ENCODE assay signal across 17 mouse cellular contexts in the genomic region with DNA sequence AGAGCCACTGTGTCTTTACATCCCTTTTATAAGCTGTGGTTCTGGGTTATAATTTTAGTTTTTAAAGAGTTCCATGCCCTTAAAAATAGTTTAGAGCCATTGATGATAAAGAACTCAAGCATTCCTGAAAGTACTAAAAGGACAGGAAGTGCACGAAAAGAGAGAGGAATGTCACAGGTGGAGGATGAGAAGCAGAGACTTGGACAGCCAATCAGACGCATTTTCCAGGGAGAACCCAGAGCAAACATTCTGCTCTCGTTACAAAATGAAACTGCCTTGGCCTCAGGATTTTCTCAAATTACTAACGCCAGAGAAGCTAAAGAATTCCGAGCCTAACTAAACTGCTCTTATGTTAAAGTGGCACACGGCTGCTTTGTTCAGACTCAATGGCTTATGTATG.
A peak's percentile ranks its signal among the peaks of the same experiment; 100 is the strongest.
DNase-seq lines count a peak whose midpoint lies in the region; ATAC-seq and TF ChIP-seq lines count a peak whose summit lies in the region.
"Had no signal": no experiment of that assay in that cellular context is flagged by ENCODE, and none has a peak within 500 bp of the region (broad histone marks: within the 10 kb centered on the region; RNA-seq: fewer than 3 reads in every experiment).

No protein-coding gene starts in this region.

- TF ChIP-seq CTCF in forebrain, postnatal 0 days (IDR thresholded peaks at IDR 0.05; ENCODE audit: low read depth), result no peak
- TF ChIP-seq CTCF in gastrocnemius, adult 2 months (IDR thresholded peaks at IDR 0.05), result no peak

- 31% methylated on average over 6 of the region's 6 CpGs for WGBS in forebrain, postnatal 0 days
- WGBS in forebrain, embryonic 12.5 days, result 44% methylated on average over 6 of the region's 6 CpGs
- 24% methylated on average over 6 of the region's 6 CpGs for WGBS in lung, embryonic 16.5 days
- WGBS in limb, embryonic 14.5 days, result 18% methylated on average over 6 of the region's 6 CpGs

- no peaks in the 10 kb centered on the region for H3K36me3 ChIP-seq in forebrain, postnatal 0 days (ENCODE audit: insufficient read depth)
- no peaks in the 10 kb centered on the region for H3K36me3 ChIP-seq in forebrain, embryonic 12.5 days (replicated peaks)
- H3K36me3 ChIP-seq in lung, embryonic 16.5 days (ENCODE audit: control insufficient read depth, insufficient read depth, low read length), result no peaks in the 10 kb centered on the region
- H3K36me3 ChIP-seq in limb, embryonic 14.5 days (ENCODE audit: control insufficient read depth, insufficient read depth, low read length), result no peaks in the 10 kb centered on the region
- H3K36me3 ChIP-seq: G1E; heart, embryonic 15.5 days; liver, embryonic 15.5 days had no signal

- ATAC-seq in forebrain, postnatal 0 days, result 0 out of 2 replicates have a peak, but pooled peaks have one; percentile 8
- ATAC-seq in forebrain, embryonic 12.5 days (ENCODE audit: low FRiP score), result no peak
- ATAC-seq in lung, embryonic 16.5 days (ENCODE audit: low read depth), result peak; percentile 17; the same call in 1 of the 2 replicates
- ATAC-seq in limb, embryonic 14.5 days (ENCODE audit: low FRiP score, low read depth), result peak; percentile 26; the same call in 1 of the 2 replicates
- ATAC-seq: CD4-positive, CD25-positive, alpha-beta regulatory T cell, adult 4 months had no signal

- TF ChIP-seq POLR2A in limb, embryonic 14.5 days (IDR thresholded peaks at IDR 0.05; ENCODE audit: borderline replicate concordance, extremely low read depth, insufficient read depth, insufficient read length), result no peak

- no peak overlapping the region for H3K27ac ChIP-seq in forebrain, postnatal 0 days (ENCODE audit: low read depth, low read length)
- no peak overlapping the region for H3K27ac ChIP-seq in forebrain, embryonic 12.5 days
- peak overlapping the region; percentile 53 for H3K27ac ChIP-seq in lung, embryonic 16.5 days (ENCODE audit: low read length)
- peak overlapping the region; percentile 3; the same call in 1 of the 2 replicates for H3K27ac ChIP-seq in limb, embryonic 14.5 days (replicated peaks; ENCODE audit: low read depth, low read length)
- no peak overlapping the region for H3K27ac ChIP-seq in gastrocnemius, adult 2 months
- H3K27ac ChIP-seq: heart, embryonic 15.5 days; liver, embryonic 15.5 days had no signal

- H3K4me2 ChIP-seq in forebrain, postnatal 0 days (ENCODE audit: low read depth), result no peak overlapping the region
- no peak overlapping the region for H3K4me2 ChIP-seq in forebrain, embryonic 12.5 days
- peak overlapping the region; percentile 19; the same call in 1 of the 2 replicates for H3K4me2 ChIP-seq in lung, embryonic 16.5 days (ENCODE audit: low read depth, low read length)
- H3K4me2 ChIP-seq in limb, embryonic 14.5 days (replicated peaks; ENCODE audit: low read depth, low read length, severe bottlenecking), result no peak overlapping the region
- H3K4me2 ChIP-seq: heart, embryonic 15.5 days; liver, embryonic 15.5 days had no signal

- no peaks in the 10 kb centered on the region for H3K27me3 ChIP-seq in forebrain, postnatal 0 days (ENCODE audit: insufficient read depth, low read length)
- no peaks in the 10 kb centered on the region for H3K27me3 ChIP-seq in forebrain, embryonic 12.5 days
- no peaks in the 10 kb centered on the region for H3K27me3 ChIP-seq in lung, embryonic 16.5 days (ENCODE audit: control insufficient read depth, insufficient read depth, low read depth, low read length)
- no peaks in the 10 kb centered on the region for H3K27me3 ChIP-seq in limb, embryonic 14.5 days (ENCODE audit: control insufficient read depth, insufficient read depth, low read length)
- H3K27me3 ChIP-seq: heart, embryonic 15.5 days; liver, embryonic 15.5 days had no signal

- no peak for DNase-seq in forebrain, postnatal 0 days
- no peak for DNase-seq in lung, postnatal 36 days
- no peak for DNase-seq in limb, embryonic 14.5 days (ENCODE audit: low spot score)
- no peak for DNase-seq in gastrocnemius, adult 2 months
- DNase-seq in layer of hippocampus, adult 18-20 months (ENCODE audit: low spot score in 2 of 2), result no peak
- no peak for DNase-seq in gastrocnemius, adult 8-10 months (ENCODE audit: low spot score in 2 of 2)
- DNase-seq: cerebellum, adult 9-11 months; embryo, embryonic 11 days; left cerebral cortex, postnatal 4 days; midbrain, embryonic 14.5 days; thymus, postnatal 14 days had no signal

- no peak overlapping the region for H3K9ac ChIP-seq in forebrain, postnatal 0 days
- H3K9ac ChIP-seq in forebrain, embryonic 12.5 days, result no peak overlapping the region
- H3K9ac ChIP-seq in lung, embryonic 16.5 days (ENCODE audit: low read length), result no peak overlapping the region
- H3K9ac ChIP-seq in limb, embryonic 14.5 days (ENCODE audit: low read depth, low read length, severe bottlenecking), result 0 out of 2 replicates have a peak overlapping the region, but pooled peaks have one; percentile 5
- H3K9ac ChIP-seq: heart, embryonic 15.5 days; liver, embryonic 15.5 days had no signal

- H3K9me3 ChIP-seq in forebrain, postnatal 0 days (ENCODE audit: low read length), result no peaks in the 10 kb centered on the region
- no peaks in the 10 kb centered on the region for H3K9me3 ChIP-seq in forebrain, embryonic 12.5 days
- no peaks in the 10 kb centered on the region for H3K9me3 ChIP-seq in lung, embryonic 16.5 days (ENCODE audit: control insufficient read depth, low read length)
- H3K9me3 ChIP-seq in limb, embryonic 14.5 days (ENCODE audit: control insufficient read depth, low read length), result no peaks in the 10 kb centered on the region
- H3K9me3 ChIP-seq: G1E; heart, embryonic 15.5 days; liver, embryonic 15.5 days had no signal

- H3K4me3 ChIP-seq in forebrain, postnatal 0 days (ENCODE audit: low read depth, low read length), result no peak overlapping the region
- H3K4me3 ChIP-seq in forebrain, embryonic 12.5 days (replicated peaks), result no peak overlapping the region
- peak overlapping the region; percentile 24 for H3K4me3 ChIP-seq in lung, embryonic 16.5 days (ENCODE audit: low read length)
- H3K4me3 ChIP-seq in limb, embryonic 14.5 days (replicated peaks; ENCODE audit: low read length), result no peak overlapping the region
- no peak overlapping the region for H3K4me3 ChIP-seq in gastrocnemius, adult 2 months
- H3K4me3 ChIP-seq: heart, embryonic 15.5 days; liver, embryonic 15.5 days had no signal

- intact Hi-C loops in gastrocnemius, adult 2 months (cut with DNase I), result no loop called here

- H3K4me1 ChIP-seq in forebrain, postnatal 0 days (ENCODE audit: insufficient read depth), result no peaks in the 10 kb centered on the region
- H3K4me1 ChIP-seq in forebrain, embryonic 12.5 days, result no peaks in the 10 kb centered on the region
- no peaks in the 10 kb centered on the region for H3K4me1 ChIP-seq in lung, embryonic 16.5 days (replicated peaks; ENCODE audit: control insufficient read depth, insufficient read depth, low read length)
- H3K4me1 ChIP-seq in limb, embryonic 14.5 days (ENCODE audit: control insufficient read depth, insufficient read depth, low read length), result 0 out of 2 replicates have a peak, but pooled peaks cover 3% of the 10 kb centered on the region
- H3K4me1 ChIP-seq: heart, embryonic 15.5 days; liver, embryonic 15.5 days had no signal

Comparison
In these comparisons a context has a peak if more than half of its experiments do, and no peak if none do; other contexts are left out.
1. H3K27ac ChIP-seq: peak in lung, embryonic 16.5 days (single experiment) and limb, embryonic 14.5 days (single experiment); none in forebrain, postnatal 0 days (single experiment), forebrain, embryonic 12.5 days (single experiment) and gastrocnemius, adult 2 months (single experiment).